Mouse (Mus musculus) C2C12 (cell line): Measurements from ENCODE around the gene Pabpn1.

Source experiments
- CEBPB ChIP-seq: IDR thresholded peaks from one replicate; pipeline ENCODE4 v1.6.1; 2011; ENCODE audit warnings: low read depth, mild to moderate bottlenecking, control low read depth, moderate library complexity
- CTCF ChIP-seq: IDR thresholded peaks from one replicate; pipeline ENCODE4 v1.5.1; 2011; ENCODE audit not compliant: control insufficient read depth, insufficient read depth, insufficient read length
- FOSL1 ChIP-seq: IDR thresholded peaks from one replicate; pipeline ENCODE4 v1.8.0; 2011; ENCODE audit warnings: mild to moderate bottlenecking, low read length; ENCODE audit not compliant: poor library complexity, insufficient read depth, severe bottlenecking
- MAX ChIP-seq: IDR thresholded peaks from one replicate; pipeline ENCODE4 v1.6.1; 2011; ENCODE audit warnings: mild to moderate bottlenecking, control low read depth
- MYOD1 ChIP-seq: IDR thresholded peaks from one replicate; pipeline ENCODE4 v1.6.1; 2011; ENCODE audit warnings: low read depth; ENCODE audit not compliant: control insufficient read depth, insufficient read length
- MYOG ChIP-seq: IDR thresholded peaks from one replicate; pipeline ENCODE4 v1.6.1; 2011; ENCODE audit not compliant: control insufficient read depth, insufficient read length; ENCODE audit errors: extremely low read depth
- USF1 ChIP-seq: IDR thresholded peaks from one replicate; pipeline ENCODE4 v1.6.1; 2011; ENCODE audit warnings: low read depth, mild to moderate bottlenecking, control low read depth, moderate library complexity

DNA sequence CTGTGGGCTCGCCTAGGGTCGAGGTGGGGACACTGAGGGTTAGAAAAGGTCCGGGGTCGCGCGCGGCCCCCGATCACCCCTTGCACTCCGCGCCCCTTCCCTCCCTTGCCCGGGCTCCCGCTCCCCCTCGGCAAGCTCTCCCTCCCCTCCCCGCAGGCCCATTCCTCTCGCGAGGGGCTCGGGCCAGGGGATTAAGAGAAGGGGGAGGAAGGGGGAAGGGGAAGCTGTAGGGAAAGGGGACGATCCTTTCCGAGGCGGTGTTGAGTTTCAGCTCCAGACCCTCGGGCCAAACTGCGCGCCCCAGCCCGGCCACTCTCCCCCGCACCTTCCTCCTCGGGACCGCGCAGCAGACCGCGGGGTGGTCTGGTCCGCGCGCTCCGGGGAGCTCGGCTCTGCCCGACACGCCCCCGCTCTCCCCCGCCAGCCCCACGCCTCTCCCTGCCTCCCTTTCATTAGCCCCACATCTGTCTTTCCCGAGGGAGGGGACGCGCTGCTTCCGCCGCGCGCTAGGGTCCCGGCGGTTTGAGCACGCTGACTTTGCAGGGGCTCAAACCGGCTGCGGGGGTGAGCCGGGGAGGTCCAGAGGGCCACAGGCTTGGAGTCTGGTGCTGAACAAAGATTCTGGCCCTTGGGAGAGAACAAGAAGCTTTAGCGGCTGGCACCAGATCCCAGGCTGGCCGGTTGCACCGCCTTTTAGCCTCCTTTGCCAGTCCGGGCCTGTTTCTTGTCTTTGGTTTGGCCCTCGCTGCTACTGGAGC is 34.3 kb downstream of the Pabpn1 start:
- TF ChIP-seq CTCF, result no peak
- TF ChIP-seq USF1, result no peak
- no peak for TF ChIP-seq MYOG
- no peak for TF ChIP-seq MAX
- no peak for TF ChIP-seq FOSL1
- no peak for TF ChIP-seq MYOD1
- TF ChIP-seq CEBPB, result no peak
